Mouse (Mus musculus): Measurements from ENCODE around the gene Btbd35f30. TPM values are rescaled to one million over a fixed set of nuclear protein-coding genes. Genes with fewer than 3 reads are reported as not detected.

Gene Btbd35f30
- not detected for total RNA-seq (2023)

GRCm38 (mm10) chrX:32894325-32894724, at the start of gene Btbd35f30:
Gene Btbd35f30, plus strand, starts transcription at chrX:32894625.

GRCm38 (mm10) chrX:32941468-32941867, 47.0 kb downstream of the Btbd35f30 start, which contains the start of gene Gm21789:
Gene Gm21789, plus strand, starts transcription at chrX:32941768.

Other genes with a start within 250 kb of the Btbd35f30 start
- gene Gm5926, start 243.9 kb upstream of the Btbd35f30 start, total RNA-seq (2023): not detected
- gene Btbd35f21, start 168.5 kb upstream of the Btbd35f30 start, total RNA-seq (2023): not detected
- gene Gm21789, start 47.1 kb downstream of the Btbd35f30 start, total RNA-seq (2023): not detected
- not detected for gene Btbd35f5, start 79.3 kb downstream of the Btbd35f30 start, total RNA-seq (2023)